Mouse (Mus musculus) testis, postnatal 10 days (tissue): ENCODE measurements around the gene Rchy1.
A peak's percentile ranks its signal among the peaks of the same experiment; 100 is the strongest.

Experiments
- DNase-seq: peaks from one replicate; pipeline ENCODE4 v3.0.0; 2021; ENCODE audit warnings: low spot score

Rchy1 gene

DNA sequence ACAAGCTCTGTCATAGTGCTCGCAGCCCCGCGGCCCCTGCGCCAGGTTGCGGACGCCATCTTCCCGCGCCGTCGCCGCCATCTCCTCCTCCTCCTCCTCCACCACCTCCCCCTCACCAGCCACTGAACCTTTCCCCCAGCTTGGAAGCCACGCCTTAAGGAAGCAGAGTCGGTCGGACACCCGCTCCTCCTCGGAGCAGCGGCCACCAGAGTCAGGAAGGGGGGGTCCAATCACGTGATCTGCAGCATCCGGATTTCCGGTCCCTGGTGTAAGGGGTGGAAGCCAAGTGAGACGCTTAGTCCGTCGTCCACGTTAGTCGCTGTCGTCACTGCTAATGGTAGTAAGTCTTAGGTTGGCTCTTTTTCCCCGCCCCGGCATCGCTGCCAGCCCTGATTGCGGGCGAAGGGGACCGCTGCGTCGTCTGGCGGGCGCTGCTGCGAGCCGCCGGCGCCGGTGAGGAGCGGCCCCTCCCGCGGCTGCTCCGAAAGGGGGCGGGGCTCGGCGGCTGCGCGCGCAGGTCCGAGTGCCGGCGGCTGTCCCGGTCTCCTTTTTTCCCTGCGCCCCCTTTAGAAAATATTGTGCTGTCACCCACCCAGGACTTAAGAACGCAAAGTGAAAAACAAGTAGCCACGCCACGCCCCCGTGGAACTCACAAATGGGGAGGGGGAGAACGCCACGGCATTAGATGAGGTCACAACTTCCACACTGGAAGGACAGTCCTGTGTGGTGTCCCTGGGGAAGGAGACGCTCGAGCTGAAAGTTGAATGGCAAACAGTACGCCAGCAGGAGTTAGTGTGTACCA, at the start of gene Rchy1:
TSS of gene Rchy1 (minus strand) at position 430 of the 802 bp plus-strand sequence.
- peak; percentile 98 for DNase-seq

DNA sequence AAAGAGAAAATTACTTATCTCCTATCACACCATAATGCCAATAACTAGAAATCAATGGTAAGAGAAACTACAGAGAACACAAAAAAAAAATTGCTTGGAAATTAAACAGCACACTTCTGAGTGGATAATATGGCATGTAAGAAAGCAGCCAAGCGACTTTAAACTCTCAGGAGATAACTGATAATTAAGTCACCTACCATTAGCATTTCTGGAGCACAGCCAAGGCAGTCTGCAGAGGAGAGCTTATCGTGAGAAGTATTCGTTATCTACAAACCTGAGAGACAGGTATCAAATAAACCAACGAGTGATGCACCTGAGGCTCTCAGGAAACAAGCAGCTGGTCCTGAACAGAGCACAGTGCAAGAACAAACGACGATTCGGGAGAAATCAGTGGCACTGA, 48.9 kb upstream of the Rchy1 start:
- no peak for DNase-seq

DNA sequence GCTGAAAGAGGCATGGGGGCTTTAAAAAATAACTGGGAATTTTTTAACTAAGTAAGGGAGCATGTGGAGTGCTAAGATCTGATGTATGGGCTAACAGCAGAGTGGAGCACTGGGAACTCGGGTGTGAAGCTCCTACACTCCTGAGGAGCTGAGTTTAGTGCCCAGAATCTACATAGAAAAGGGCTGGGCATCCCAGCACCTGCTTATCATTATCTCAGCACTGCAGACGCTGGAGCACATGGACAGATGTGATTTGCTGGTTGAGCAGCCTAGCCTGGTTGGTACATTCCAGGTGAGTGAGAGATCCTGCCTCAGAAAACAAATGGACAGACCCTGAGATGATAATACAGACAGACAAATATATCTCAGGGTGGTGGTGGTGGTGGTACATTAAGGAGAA, 47.0 kb upstream of the Rchy1 start:
- no peak for DNase-seq

DNA sequence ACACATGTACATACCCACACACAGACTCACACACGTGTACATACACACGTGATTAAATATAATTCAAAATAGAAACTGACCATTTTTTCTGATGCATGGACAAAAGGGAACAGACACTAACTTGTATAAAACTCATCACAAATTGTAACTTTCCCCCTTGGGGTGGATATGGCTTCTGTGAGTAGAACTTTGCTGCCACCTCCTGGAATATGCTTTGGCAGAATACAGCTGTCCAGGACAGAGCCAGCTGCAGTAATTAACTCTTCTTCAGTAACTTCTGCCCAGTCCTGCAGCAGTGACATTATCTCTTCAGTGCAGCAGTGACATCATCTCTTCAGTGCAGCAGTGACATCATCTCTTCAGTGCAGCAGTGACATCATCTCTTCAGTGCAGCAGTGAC, 40.1 kb upstream of the Rchy1 start:
- peak; percentile 51 for DNase-seq

DNA sequence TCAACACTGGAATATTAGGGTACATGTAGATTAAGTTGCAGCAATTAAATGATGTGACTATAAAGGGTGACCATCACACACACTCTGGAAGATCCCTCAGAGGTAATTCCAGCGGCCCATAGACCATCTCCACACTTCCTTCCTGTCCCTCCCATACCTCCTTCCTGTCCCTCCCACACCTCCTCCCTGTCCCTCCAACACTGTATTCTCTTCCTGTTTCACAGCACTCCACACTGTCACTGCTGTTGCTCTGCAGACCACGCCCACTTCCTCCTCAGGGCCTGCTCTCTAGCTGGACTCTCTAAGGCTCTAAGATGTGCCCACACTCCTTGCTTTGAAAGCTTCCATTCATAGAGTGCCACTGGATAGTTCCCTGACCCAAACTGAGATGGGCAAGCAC, 37.9 kb upstream of the Rchy1 start:
- no peak for DNase-seq

- peak; percentile 49 for DNase-seq
Observed at GRCm38 (mm10) chr5:91994546-91994945, 31.7 kb upstream of the Rchy1 start.

GRCm38 (mm10) chr5:91993061-91993460, 30.2 kb upstream of the Rchy1 start:
- DNase-seq: no peak

DNA sequence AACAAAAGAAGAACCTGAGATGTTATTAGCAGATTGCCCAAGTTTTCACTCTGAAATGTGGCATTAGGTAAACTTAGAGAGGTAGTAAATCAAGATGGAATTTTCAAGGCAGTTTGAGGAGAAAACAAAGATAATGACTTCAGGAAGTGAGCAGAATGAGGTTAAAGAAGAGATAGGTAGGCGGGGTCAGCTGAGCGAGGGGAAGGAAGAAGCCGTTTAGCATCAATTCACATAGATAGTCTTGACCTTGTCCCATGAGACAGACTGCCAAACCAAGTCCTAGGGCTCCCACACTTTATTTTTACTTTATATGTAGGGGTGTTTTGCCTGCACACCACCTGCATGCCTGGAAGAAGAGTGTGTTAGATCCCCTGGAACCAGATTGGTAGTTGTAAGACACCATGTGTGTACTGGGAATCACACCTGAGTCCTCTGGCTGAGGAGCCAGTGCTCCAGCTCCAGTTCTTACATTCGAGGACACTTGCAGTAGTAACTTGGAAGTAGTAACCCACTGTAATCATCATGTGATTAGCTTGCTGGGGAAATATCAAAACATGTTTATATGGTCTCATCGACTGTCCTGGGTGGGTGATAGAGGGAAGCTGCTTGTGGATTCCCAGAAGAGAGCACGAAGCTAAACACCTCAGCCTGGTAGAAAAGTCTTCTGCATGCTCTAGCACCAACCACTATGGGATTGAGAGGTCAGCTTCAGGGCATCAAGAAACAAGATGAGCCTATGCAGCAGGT, 28.5 kb upstream of the Rchy1 start:
- no peak for DNase-seq

DNA sequence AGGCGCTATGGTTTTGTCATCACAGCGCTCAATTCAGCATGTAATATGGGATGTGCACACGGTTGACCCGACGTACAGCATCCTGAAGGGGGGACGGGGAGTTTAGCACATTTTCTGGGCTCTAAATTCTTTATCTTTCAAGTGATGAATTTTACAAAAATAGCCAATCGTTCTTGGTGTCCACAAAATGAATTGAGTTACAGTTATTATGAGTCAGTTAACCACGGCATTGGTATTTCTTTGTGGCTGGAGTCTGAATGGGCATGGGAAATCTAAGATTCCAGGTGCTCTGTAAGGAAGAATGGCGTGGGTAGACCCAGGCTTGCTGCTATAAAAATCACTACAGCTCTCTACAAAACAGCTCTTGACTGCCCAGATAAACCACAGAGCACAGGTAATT, 26.4 kb upstream of the Rchy1 start:
- no peak for DNase-seq

- no peak for DNase-seq
Observed at GRCm38 (mm10) chr5:91987799-91988198, 24.9 kb upstream of the Rchy1 start.

GRCm38 (mm10) chr5:91987236-91987635, 24.4 kb upstream of the Rchy1 start, which contains the start of gene Odaph:
Gene Odaph, plus strand, starts transcription at chr5:91987475.
- no peak for DNase-seq

GRCm38 (mm10) chr5:91985721-91986120, 22.9 kb upstream of the Rchy1 start:
- no peak for DNase-seq

DNA sequence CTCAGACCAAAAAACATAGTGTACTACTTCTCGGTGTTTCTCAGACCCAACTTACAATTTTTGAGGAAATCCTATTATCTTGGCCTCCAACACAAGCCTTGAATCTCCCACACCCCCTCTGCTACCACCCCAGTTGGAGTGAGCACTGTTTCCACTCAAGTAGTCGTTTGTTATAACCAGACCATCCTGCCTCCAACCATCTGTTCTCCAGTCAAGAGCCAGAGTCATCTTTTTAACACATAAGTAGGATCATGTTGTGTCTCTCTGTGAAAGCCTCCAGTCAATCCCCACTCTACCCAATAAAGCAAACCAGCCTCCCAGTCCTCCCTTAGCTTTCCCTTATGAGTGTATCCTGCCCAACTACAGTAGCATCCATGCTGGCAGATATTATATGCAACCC, 20.6 kb upstream of the Rchy1 start:
- DNase-seq: no peak

DNA sequence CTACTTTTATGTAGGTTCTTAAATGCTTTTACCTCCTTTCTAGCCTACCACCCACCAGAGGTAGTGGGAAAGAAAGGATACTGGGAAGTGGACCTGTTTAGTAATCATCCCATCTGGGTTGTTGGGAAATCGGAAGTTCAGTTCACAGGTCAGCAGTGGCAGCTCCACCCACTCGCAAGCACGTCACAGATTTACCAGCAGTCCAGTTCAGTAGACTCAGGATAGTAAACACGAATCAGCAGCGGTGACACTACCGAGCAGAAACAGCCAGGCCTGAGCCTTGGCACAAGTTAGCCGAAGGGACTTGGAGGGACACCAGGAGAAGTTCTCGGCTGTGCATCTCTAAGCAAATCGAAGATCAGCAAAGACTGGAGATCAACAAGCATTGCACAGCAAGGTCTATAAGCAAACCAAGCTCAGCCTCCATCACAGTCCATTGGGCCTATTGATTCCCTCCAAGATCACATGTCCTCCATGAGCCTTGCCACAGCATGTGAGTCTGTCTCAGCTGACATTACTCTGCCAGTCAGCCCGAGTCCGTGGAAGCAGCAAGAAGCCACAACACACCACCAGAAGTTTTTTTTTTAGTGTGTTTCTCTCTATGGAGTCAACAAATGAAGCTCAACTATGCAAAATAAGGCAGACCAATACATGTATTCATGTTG, 18.4 kb upstream of the Rchy1 start:
- no peak for DNase-seq

- no peak for DNase-seq
Observed at GRCm38 (mm10) chr5:91977397-91977770, 14.5 kb upstream of the Rchy1 start.

DNA sequence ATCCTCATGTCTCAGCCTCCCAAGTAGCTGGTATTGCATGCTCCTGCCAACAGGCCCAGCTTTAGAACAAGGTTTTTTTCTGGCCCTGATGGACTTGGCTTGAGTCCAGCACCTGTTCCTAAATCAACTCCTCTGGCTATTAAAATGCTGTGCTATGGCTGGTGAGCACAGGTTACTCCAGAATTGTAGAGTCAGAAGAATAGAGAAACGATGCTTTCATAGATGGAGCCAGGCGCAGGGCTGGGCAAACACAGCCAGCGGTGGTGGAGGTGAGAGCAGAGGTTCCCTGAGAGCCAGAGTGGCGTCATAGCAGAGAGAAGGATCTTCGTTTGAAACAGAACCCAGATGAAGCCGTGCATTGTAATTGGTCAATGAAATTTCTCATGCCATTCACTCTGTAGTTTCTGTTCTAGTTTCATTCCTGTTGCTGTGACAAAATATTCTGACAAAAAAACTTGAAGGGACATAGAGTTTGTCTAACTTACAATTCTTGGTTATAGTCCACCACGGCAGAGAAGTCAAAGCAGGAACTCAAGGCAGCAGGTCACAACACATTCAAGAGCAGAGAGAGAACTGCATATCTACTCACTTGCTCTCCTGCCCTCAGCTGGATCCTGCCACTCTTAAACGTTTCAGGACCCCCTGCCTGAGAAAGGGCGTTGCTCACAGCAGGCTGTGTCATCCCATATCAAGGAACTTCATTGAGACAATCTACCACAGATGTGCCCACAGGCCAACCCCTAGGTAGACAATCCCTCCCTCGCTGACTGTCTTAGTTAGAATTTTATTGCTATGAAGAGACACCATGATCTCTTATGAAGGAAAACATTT, 13.9 kb upstream of the Rchy1 start:
- DNase-seq: no peak

GRCm38 (mm10) chr5:91975758-91976157, 12.9 kb upstream of the Rchy1 start:
- no peak for DNase-seq

DNA sequence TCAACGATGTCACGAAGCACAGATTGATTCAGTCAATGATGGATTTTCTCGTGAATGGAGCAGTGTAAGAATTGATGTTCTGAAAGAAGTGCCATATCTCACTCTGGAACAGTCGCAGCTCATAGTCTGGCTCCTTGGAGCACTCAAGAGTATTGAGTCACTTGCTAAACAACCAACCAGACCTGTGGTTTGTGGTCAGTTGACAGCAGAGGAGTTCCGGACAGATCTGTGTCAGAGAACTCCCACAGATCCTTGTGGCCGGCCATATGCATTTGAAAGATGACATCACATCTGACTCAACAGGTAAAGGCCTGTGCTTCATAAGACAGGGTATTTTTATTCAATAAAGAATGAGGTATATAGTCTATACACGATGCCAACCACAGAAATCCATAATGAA, 11.1 kb upstream of the Rchy1 start:
- DNase-seq: no peak

DNA sequence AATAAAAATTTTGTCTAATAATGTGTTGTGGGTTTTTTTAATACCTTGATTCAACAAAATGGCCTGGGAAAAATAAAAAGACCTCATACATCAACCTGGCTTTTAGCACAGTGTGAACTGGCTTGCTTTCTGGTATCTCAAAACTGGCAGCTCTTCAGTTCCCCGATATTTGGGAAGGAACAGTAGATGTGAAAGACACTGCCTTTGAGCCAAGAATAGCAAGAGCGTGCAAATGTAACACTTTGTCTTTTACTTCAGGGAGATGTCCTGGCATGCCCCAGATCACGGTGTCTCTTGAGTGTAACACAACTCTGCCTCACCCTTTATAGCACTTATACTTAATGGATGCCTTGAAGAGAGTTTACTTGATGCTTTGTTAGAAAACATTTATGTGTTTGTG, 9.2 kb upstream of the Rchy1 start:
- no peak for DNase-seq

DNA sequence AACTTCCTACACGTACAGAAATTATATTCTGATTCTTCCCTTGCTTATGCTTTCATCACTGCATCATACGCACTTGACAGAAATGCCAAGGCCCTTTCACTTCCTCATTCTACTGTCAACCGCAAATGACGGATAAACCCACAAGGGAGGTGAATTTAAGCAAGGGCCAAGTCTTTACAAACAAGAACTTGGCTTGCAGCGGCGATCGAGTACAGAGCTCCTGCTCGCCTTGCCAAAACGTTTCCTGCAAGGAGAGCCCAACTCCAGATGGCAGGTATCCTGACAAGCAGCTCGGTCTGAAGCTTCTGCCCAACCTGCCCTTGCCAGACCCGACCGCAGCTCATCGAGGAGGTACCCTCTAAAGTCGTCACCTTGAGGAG, 619 bp downstream of the Rchy1 start:
- DNase-seq: no peak

GRCm38 (mm10) chr5:91961370-91961769, 1.5 kb downstream of the Rchy1 start:
- no peak for DNase-seq

- no peak for DNase-seq
Observed at GRCm38 (mm10) chr5:91960606-91961254, 2.1 kb downstream of the Rchy1 start.
